Mouse (Mus musculus): Measurements from ENCODE around the gene Cib1. TPM values are rescaled to one million over a fixed set of nuclear protein-coding genes. Genes with fewer than 3 reads are reported as not detected.

The Cib1 gene
- polyA plus RNA-seq, 1 experiment from 2014 or later, result 285 TPM

GRCm38 (mm10) chr7:80207314-80207731 is 25.3 kb downstream of the Cib1 start:
- WGBS, result 52% methylated on average over 3 of the region's 3 CpGs
- Histone ChIP-seq H3K27me3 (replicated peaks; ENCODE audit: control insufficient read depth, insufficient read depth, low read length) (no peaks in the 10 kb centered on the region), H3K4me1 (ENCODE audit: control insufficient read depth, insufficient read depth, low read length) (peaks cover 52% of the 10 kb centered on the region), H3K4me2 (ENCODE audit: low read depth, low read length) (peak overlapping the region; percentile 23; the same call in 1 of the 2 replicates), H3K9me3 (ENCODE audit: control insufficient read depth, low read length) (no peaks in the 10 kb centered on the region), H3K9ac (ENCODE audit: low read depth, low read length) (peak overlapping the region; percentile 55), H3K36me3 (ENCODE audit: control insufficient read depth, insufficient read depth, low read length) (no peaks in the 10 kb centered on the region), H3K27ac (ENCODE audit: low read length) (peak overlapping the region; percentile 93), H3K4me3 (ENCODE audit: low read length) (no peak overlapping the region)
- peak; percentile 69 for ATAC-seq

GRCm38 (mm10) chr7:80205705-80206589 is 26.7 kb downstream of the Cib1 start:
- H3K9me3 ChIP-seq (ENCODE audit: control insufficient read depth, low read length), result no peaks in the 10 kb centered on the region
- H3K4me1 ChIP-seq (ENCODE audit: control insufficient read depth, insufficient read depth, low read length), result peaks cover 61% of the 10 kb centered on the region
- H3K4me2 ChIP-seq (ENCODE audit: low read depth, low read length), result no peak overlapping the region
- H3K4me3 ChIP-seq (ENCODE audit: low read length), result no peak overlapping the region
- H3K9ac ChIP-seq (ENCODE audit: low read depth, low read length), result peak overlapping the region; percentile 39; the same call in 1 of the 2 replicates
- no peaks in the 10 kb centered on the region for H3K27me3 ChIP-seq (replicated peaks; ENCODE audit: control insufficient read depth, insufficient read depth, low read length)
- ATAC-seq, result no peak
- no peaks in the 10 kb centered on the region for H3K36me3 ChIP-seq (ENCODE audit: control insufficient read depth, insufficient read depth, low read length)
- WGBS, result 79% methylated on average over 12 of the region's 12 CpGs
- H3K27ac ChIP-seq (ENCODE audit: low read length), result peak overlapping the region; percentile 93

GRCm38 (mm10) chr7:80204961-80205360 is 27.7 kb downstream of the Cib1 start:
- Histone ChIP-seq H3K4me1 (ENCODE audit: control insufficient read depth, insufficient read depth, low read length) (peaks cover 67% of the 10 kb centered on the region), H3K9ac (ENCODE audit: low read depth, low read length) (no peak overlapping the region), H3K36me3 (ENCODE audit: control insufficient read depth, insufficient read depth, low read length) (no peaks in the 10 kb centered on the region), H3K27me3 (replicated peaks; ENCODE audit: control insufficient read depth, insufficient read depth, low read length) (no peaks in the 10 kb centered on the region), H3K4me2 (ENCODE audit: low read depth, low read length) (no peak overlapping the region), H3K9me3 (ENCODE audit: control insufficient read depth, low read length) (no peaks in the 10 kb centered on the region), H3K27ac (ENCODE audit: low read length) (no peak overlapping the region), H3K4me3 (ENCODE audit: low read length) (no peak overlapping the region)
- ATAC-seq, result no peak
- 82% methylated on average over 7 of the region's 7 CpGs for WGBS

GRCm38 (mm10) chr7:80204362-80204761 is 28.3 kb downstream of the Cib1 start:
- no peaks in the 10 kb centered on the region for H3K27me3 ChIP-seq (replicated peaks; ENCODE audit: control insufficient read depth, insufficient read depth, low read length)
- 85% methylated on average over 4 of the region's 4 CpGs for WGBS
- H3K9ac ChIP-seq (ENCODE audit: low read depth, low read length), result no peak overlapping the region
- H3K9me3 ChIP-seq (ENCODE audit: control insufficient read depth, low read length), result no peaks in the 10 kb centered on the region
- no peaks in the 10 kb centered on the region for H3K36me3 ChIP-seq (ENCODE audit: control insufficient read depth, insufficient read depth, low read length)
- no peak overlapping the region for H3K27ac ChIP-seq (ENCODE audit: low read length)
- no peak overlapping the region for H3K4me2 ChIP-seq (ENCODE audit: low read depth, low read length)
- no peak for ATAC-seq
- peaks cover 73% of the 10 kb centered on the region for H3K4me1 ChIP-seq (ENCODE audit: control insufficient read depth, insufficient read depth, low read length)
- H3K4me3 ChIP-seq (ENCODE audit: low read length), result no peak overlapping the region

GRCm38 (mm10) chr7:80203638-80204096 is 28.9 kb downstream of the Cib1 start:
- Histone ChIP-seq H3K4me2 (ENCODE audit: low read depth, low read length) (no peak overlapping the region), H3K4me1 (ENCODE audit: control insufficient read depth, insufficient read depth, low read length) (peaks cover 72% of the 10 kb centered on the region), H3K9me3 (ENCODE audit: control insufficient read depth, low read length) (no peaks in the 10 kb centered on the region), H3K9ac (ENCODE audit: low read depth, low read length) (no peak overlapping the region), H3K27ac (ENCODE audit: low read length) (0 out of 2 replicates have a peak overlapping the region, but pooled peaks have one; percentile 29), H3K27me3 (replicated peaks; ENCODE audit: control insufficient read depth, insufficient read depth, low read length) (no peaks in the 10 kb centered on the region), H3K4me3 (ENCODE audit: low read length) (no peak overlapping the region), H3K36me3 (ENCODE audit: control insufficient read depth, insufficient read depth, low read length) (no peaks in the 10 kb centered on the region)
- 59% methylated on average over 12 of the region's 12 CpGs for WGBS
- no peak for ATAC-seq

GRCm38 (mm10) chr7:80202961-80203360 is 29.7 kb downstream of the Cib1 start:
- ATAC-seq, result no peak
- Histone ChIP-seq H3K36me3 (ENCODE audit: control insufficient read depth, insufficient read depth, low read length) (no peaks in the 10 kb centered on the region), H3K27me3 (replicated peaks; ENCODE audit: control insufficient read depth, insufficient read depth, low read length) (no peaks in the 10 kb centered on the region), H3K4me2 (ENCODE audit: low read depth, low read length) (no peak overlapping the region), H3K27ac (ENCODE audit: low read length) (peak overlapping the region; percentile 29; the same call in 1 of the 2 replicates), H3K4me3 (ENCODE audit: low read length) (no peak overlapping the region), H3K9me3 (ENCODE audit: control insufficient read depth, low read length) (no peaks in the 10 kb centered on the region), H3K4me1 (ENCODE audit: control insufficient read depth, insufficient read depth, low read length) (peaks cover 65% of the 10 kb centered on the region), H3K9ac (ENCODE audit: low read depth, low read length) (no peak overlapping the region)
- WGBS, result 88% methylated on average over 5 of the region's 5 CpGs

GRCm38 (mm10) chr7:80201888-80202540 is 30.6 kb downstream of the Cib1 start:
- Histone ChIP-seq H3K9me3 (ENCODE audit: control insufficient read depth, low read length) (no peaks in the 10 kb centered on the region), H3K27ac (ENCODE audit: low read length) (peak overlapping the region; percentile 28; the same call in 1 of the 2 replicates), H3K4me3 (ENCODE audit: low read length) (no peak overlapping the region), H3K4me1 (ENCODE audit: control insufficient read depth, insufficient read depth, low read length) (peaks cover 60% of the 10 kb centered on the region), H3K4me2 (ENCODE audit: low read depth, low read length) (no peak overlapping the region), H3K9ac (ENCODE audit: low read depth, low read length) (peak overlapping the region; percentile 21; the same call in 1 of the 2 replicates), H3K27me3 (replicated peaks; ENCODE audit: control insufficient read depth, insufficient read depth, low read length) (no peaks in the 10 kb centered on the region), H3K36me3 (ENCODE audit: control insufficient read depth, insufficient read depth, low read length) (no peaks in the 10 kb centered on the region)
- 80% methylated on average over 15 of the region's 15 CpGs for WGBS
- ATAC-seq, result no peak

- peaks cover 51% of the 10 kb centered on the region for H3K4me1 ChIP-seq (ENCODE audit: control insufficient read depth, insufficient read depth, low read length)
- no peak overlapping the region for H3K27ac ChIP-seq (ENCODE audit: low read length)
- H3K9me3 ChIP-seq (ENCODE audit: control insufficient read depth, low read length), result no peaks in the 10 kb centered on the region
- H3K4me2 ChIP-seq (ENCODE audit: low read depth, low read length), result no peak overlapping the region
- H3K36me3 ChIP-seq (ENCODE audit: control insufficient read depth, insufficient read depth, low read length), result no peaks in the 10 kb centered on the region
- no peak overlapping the region for H3K9ac ChIP-seq (ENCODE audit: low read depth, low read length)
- 83% methylated on average over 5 of the region's 5 CpGs for WGBS
- no peak for ATAC-seq
- no peaks in the 10 kb centered on the region for H3K27me3 ChIP-seq (replicated peaks; ENCODE audit: control insufficient read depth, insufficient read depth, low read length)
- no peak overlapping the region for H3K4me3 ChIP-seq (ENCODE audit: low read length)
Observed at GRCm38 (mm10) chr7:80200963-80201539, 31.6 kb downstream of the Cib1 start.

- WGBS, result 84% methylated on average over 6 of the region's 6 CpGs
- H3K4me3 ChIP-seq (ENCODE audit: low read length), result no peak overlapping the region
Observed at GRCm38 (mm10) chr7:80200588-80200945, 32.0 kb downstream of the Cib1 start.

More at GRCm38 (mm10) chr7:80200588-80200945, 32.0 kb downstream of the Cib1 start:
- H3K4me1 ChIP-seq (ENCODE audit: control insufficient read depth, insufficient read depth, low read length), result peaks cover 46% of the 10 kb centered on the region
- H3K36me3 ChIP-seq (ENCODE audit: control insufficient read depth, insufficient read depth, low read length), result no peaks in the 10 kb centered on the region
- no peak overlapping the region for H3K9ac ChIP-seq (ENCODE audit: low read depth, low read length)
- H3K9me3 ChIP-seq (ENCODE audit: control insufficient read depth, low read length), result no peaks in the 10 kb centered on the region
- H3K4me2 ChIP-seq (ENCODE audit: low read depth, low read length), result no peak overlapping the region
- H3K27ac ChIP-seq (ENCODE audit: low read length), result no peak overlapping the region
- no peaks in the 10 kb centered on the region for H3K27me3 ChIP-seq (replicated peaks; ENCODE audit: control insufficient read depth, insufficient read depth, low read length)
- no peak for ATAC-seq
